Mouse (Mus musculus): ENCODE results near the gene Bbc3.

- TF ChIP-seq CTCF (IDR thresholded peaks at IDR 0.05) (no peak), EP300 (IDR thresholded peaks at IDR 0.05) (no peak)
Measured at GRCm38 (mm10) chr7:16320479-16320878, 12.3 kb downstream of the Bbc3 start.
